Mouse (Mus musculus): Measurements from ENCODE around the gene Cab39. TPM values are rescaled to one million over a fixed set of nuclear protein-coding genes. Genes with fewer than 3 reads are reported as not detected.
"Not testable (repeated sequence)": the region's sequence is repeated elsewhere in the genome, so short reads cannot be mapped to it uniquely, and the experiment has no call there.

Cab39 gene
- polyA plus RNA-seq, 2 experiments from 2014 or later = 37.0 to 53.5 TPM

- ATAC-seq = no peak
These were observed 1.8 kb upstream of the Cab39 start for GRCm38 (mm10) chr1:85791476-85791875.

GRCm38 (mm10) chr1:85794106-85794771 is 998 bp downstream of the Cab39 start:
- ATAC-seq = peak; percentile 60

- ATAC-seq = no peak
These were observed 2.0 kb downstream of the Cab39 start for GRCm38 (mm10) chr1:85795196-85795595.

GRCm38 (mm10) chr1:85799776-85800175 is 6.5 kb downstream of the Cab39 start:
- ATAC-seq = no peak

GRCm38 (mm10) chr1:85802517-85802916 is 9.3 kb downstream of the Cab39 start:
- no peak for ATAC-seq

- no peak for ATAC-seq
These were observed 11.3 kb downstream of the Cab39 start for GRCm38 (mm10) chr1:85804551-85804950.

- ATAC-seq = no peak
These were observed 16.0 kb downstream of the Cab39 start for GRCm38 (mm10) chr1:85809256-85809655.

- no peak for ATAC-seq
These were observed 17.1 kb downstream of the Cab39 start for GRCm38 (mm10) chr1:85810343-85810742.

- no peak for ATAC-seq
These were observed 17.5 kb downstream of the Cab39 start for GRCm38 (mm10) chr1:85810787-85811186.

GRCm38 (mm10) chr1:85814213-85814612 is 21.0 kb downstream of the Cab39 start:
- ATAC-seq = not testable (repeated sequence)

GRCm38 (mm10) chr1:85818121-85818520 is 24.9 kb downstream of the Cab39 start:
- no peak for ATAC-seq

GRCm38 (mm10) chr1:85819695-85820094 is 26.5 kb downstream of the Cab39 start:
- ATAC-seq = no peak

- no peak for ATAC-seq
These were observed 29.0 kb downstream of the Cab39 start for GRCm38 (mm10) chr1:85822239-85822638.

GRCm38 (mm10) chr1:85824905-85825304 is 31.7 kb downstream of the Cab39 start:
- ATAC-seq = no peak

- no peak for ATAC-seq
These were observed 33.9 kb downstream of the Cab39 start for GRCm38 (mm10) chr1:85827166-85827565.

GRCm38 (mm10) chr1:85829016-85829415 is 35.8 kb downstream of the Cab39 start:
- ATAC-seq = no peak

GRCm38 (mm10) chr1:85838056-85838455 is 44.8 kb downstream of the Cab39 start:
- peak; percentile 91 for ATAC-seq

GRCm38 (mm10) chr1:85839356-85839755 is 46.1 kb downstream of the Cab39 start:
- ATAC-seq = no peak

GRCm38 (mm10) chr1:85839790-85840189 is 46.5 kb downstream of the Cab39 start:
- ATAC-seq = no peak

- peak; percentile 12 for ATAC-seq
These were observed 47.2 kb downstream of the Cab39 start for GRCm38 (mm10) chr1:85840421-85840820.

- no peak for ATAC-seq
These were observed 49.0 kb downstream of the Cab39 start for GRCm38 (mm10) chr1:85842251-85842650.

- no peak for ATAC-seq
These were observed 50.1 kb downstream of the Cab39 start for GRCm38 (mm10) chr1:85843291-85843863.

GRCm38 (mm10) chr1:85844981-85845380 is 51.7 kb downstream of the Cab39 start:
- ATAC-seq = no peak

GRCm38 (mm10) chr1:85845476-85845875 is 52.2 kb downstream of the Cab39 start:
- peak; percentile 83 for ATAC-seq

GRCm38 (mm10) chr1:85849016-85849415 is 55.8 kb downstream of the Cab39 start:
- no peak for ATAC-seq
